Mouse (Mus musculus) thymus, postnatal 4 days (tissue): ENCODE data around the gene Tm4sf4.

ENCODE experiments used
- DNase-seq: peaks from one replicate; pipeline ENCODE4 v3.0.0; 2021

Gene Tm4sf4

DNA sequence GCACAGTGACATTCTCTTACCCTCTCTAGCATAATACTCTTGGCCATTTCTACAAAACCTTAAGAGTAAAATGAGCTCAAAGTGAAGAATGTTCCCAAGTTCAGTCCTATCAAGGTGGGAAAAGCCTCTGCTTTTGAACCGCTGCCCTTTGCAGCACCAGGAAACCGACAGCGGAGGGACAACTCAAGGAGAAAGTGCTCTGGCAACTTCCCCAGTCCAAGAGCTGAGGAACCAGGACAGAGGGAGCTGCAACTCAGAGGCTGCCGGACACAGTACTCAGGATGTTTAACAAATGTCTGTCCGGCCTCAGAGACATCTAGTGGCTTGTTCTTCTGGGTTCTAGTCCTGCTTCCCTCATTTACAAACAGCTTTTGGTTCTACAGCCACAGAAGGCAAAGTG is 56.9 kb downstream of the Tm4sf4 start:
- DNase-seq, result no peak

DNA sequence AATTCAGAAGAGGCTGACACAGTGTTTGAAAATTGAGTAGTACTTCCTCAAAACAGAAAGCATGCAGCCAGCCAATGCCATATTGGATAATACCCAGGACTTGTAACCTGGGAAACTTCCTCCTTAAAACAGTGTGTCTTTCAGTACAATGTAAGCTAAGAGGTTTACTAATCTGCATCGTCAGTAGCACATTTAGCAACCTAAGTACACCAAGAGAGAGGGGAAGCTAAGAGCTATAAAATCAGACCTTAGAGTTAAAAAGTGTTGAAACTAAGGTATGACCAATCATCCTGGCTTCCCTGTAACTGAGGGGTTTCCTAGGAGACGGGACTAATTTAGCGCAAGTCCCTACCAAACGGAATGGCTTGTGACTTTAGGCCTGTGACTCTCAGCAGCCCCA is 61.0 kb downstream of the Tm4sf4 start:
- no peak for DNase-seq

DNA sequence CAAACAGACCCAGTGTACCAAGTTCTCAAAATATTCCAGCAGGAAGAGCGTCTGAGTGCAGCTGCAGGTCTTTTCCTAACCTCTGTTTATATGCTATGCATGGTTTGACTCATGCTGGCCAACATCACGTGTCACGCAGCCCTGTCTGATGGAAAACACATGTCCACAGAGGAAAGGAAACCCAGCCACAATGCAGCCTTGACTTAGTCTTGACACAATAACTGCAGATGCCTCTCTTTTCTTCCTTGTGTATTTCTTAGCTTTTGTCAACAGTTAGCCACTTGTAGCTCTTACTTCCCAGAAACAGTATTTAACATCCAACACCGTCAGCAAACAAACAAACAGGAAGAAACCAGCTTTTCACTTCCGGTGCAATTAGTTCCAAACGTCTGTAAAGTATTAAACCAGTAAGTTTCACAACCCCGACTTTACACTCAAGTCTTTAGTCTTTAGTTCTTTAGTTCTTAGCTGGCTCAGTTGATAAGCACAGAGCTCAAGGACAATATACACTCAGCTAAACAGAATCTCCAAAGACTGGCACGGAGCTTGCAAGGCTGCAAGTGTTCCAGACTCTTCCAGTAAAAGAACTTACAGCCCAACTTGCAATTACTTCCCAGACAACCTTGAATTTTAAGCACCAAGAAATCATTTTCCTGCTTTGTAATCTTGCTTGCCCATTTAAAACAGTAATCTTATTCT is 62.5 kb downstream of the Tm4sf4 start:
- no peak for DNase-seq
